Mouse (Mus musculus) frontal cortex, postnatal 36 days (tissue): Measurements from ENCODE around the gene Atrnl1.

ENCODE experiments used
- DNase-seq, 2 experiments: peaks; one replicate each; pipeline ENCODE4 v3.0.0; 2022; ENCODE audit warnings: low spot score in 2 of 2

The Atrnl1 gene

GRCm38 (mm10) chr19:58118141-58118835 lies 507.5 kb downstream of the Atrnl1 start:
- DNase-seq: peak; percentile 43 to 58

- no peak for DNase-seq
These were observed 508.0 kb downstream of the Atrnl1 start for GRCm38 (mm10) chr19:58118864-58119263.

- DNase-seq: no peak
These were observed 508.9 kb downstream of the Atrnl1 start for GRCm38 (mm10) chr19:58119681-58120173.

GRCm38 (mm10) chr19:58120661-58121060 lies 509.8 kb downstream of the Atrnl1 start:
- DNase-seq: no peak

GRCm38 (mm10) chr19:58121628-58122027 lies 510.8 kb downstream of the Atrnl1 start:
- no peak for DNase-seq

GRCm38 (mm10) chr19:58123620-58124019 lies 512.8 kb downstream of the Atrnl1 start:
- DNase-seq: no peak

GRCm38 (mm10) chr19:58124566-58124965 lies 513.7 kb downstream of the Atrnl1 start:
- DNase-seq: no peak

GRCm38 (mm10) chr19:58125010-58125409 lies 514.2 kb downstream of the Atrnl1 start:
- DNase-seq: no peak

- DNase-seq: no peak
These were observed 521.1 kb downstream of the Atrnl1 start for GRCm38 (mm10) chr19:58131896-58132295.

GRCm38 (mm10) chr19:58140191-58140784 lies 529.5 kb downstream of the Atrnl1 start:
- no peak for DNase-seq

- no peak for DNase-seq
These were observed 533.1 kb downstream of the Atrnl1 start for GRCm38 (mm10) chr19:58143853-58144454.

GRCm38 (mm10) chr19:58145521-58145920 lies 534.7 kb downstream of the Atrnl1 start:
- no peak for DNase-seq

GRCm38 (mm10) chr19:58151257-58151656 lies 540.4 kb downstream of the Atrnl1 start:
- DNase-seq: peak; percentile 14 to 36

GRCm38 (mm10) chr19:58161569-58161968 lies 550.7 kb downstream of the Atrnl1 start:
- DNase-seq: no peak

GRCm38 (mm10) chr19:58164896-58165634 lies 554.2 kb downstream of the Atrnl1 start:
- no peak for DNase-seq

- DNase-seq: no peak
These were observed 554.8 kb downstream of the Atrnl1 start for GRCm38 (mm10) chr19:58165635-58166015.

GRCm38 (mm10) chr19:58166147-58166546 lies 555.3 kb downstream of the Atrnl1 start:
- DNase-seq: no peak

- no peak for DNase-seq
These were observed 567.6 kb downstream of the Atrnl1 start for GRCm38 (mm10) chr19:58178410-58178809.

- DNase-seq: no peak
These were observed 569.9 kb downstream of the Atrnl1 start for GRCm38 (mm10) chr19:58180773-58181172.
